Mouse (Mus musculus) CH12.LX (cell line): ENCODE results near the gene Fcgbp. TPM values are rescaled to one million over a fixed set of nuclear protein-coding genes. Genes with fewer than 3 reads are reported as not detected.

Experiments
- DNase-seq: peaks from one replicate; pipeline ENCODE4 v3.0.0-alpha.2; 2013; ENCODE audit errors: extremely low read depth
- H3K27ac ChIP-seq: 2 replicates; pipeline ENCODE4 v1.5.1; 2012; ENCODE audit warnings: low read depth, mild to moderate bottlenecking, control low read depth, moderate library complexity; ENCODE audit not compliant: insufficient read depth
- H3K27me3 ChIP-seq: replicated peaks from 2 replicates; pipeline ENCODE3; 2012; ENCODE audit warnings: inconsistent platforms
- H3K36me3 ChIP-seq, 2 experiments: replicated peaks in 1 of 2; 2 replicates each; pipeline versions ENCODE3 to v1.6.1; 2012; ENCODE audit warnings: inconsistent platforms in 1 of 2, low read length in 1 of 2, mild to moderate bottlenecking in 1 of 2, mixed read lengths in 1 of 2, moderate library complexity in 1 of 2; ENCODE audit not compliant: control insufficient read depth in 1 of 2, insufficient read depth in 1 of 2
- H3K4me1 ChIP-seq, 2 experiments: 2 replicates each; pipeline ENCODE4 v1.6.1; 2012; ENCODE audit warnings: inconsistent platforms in 1 of 2, moderate library complexity in 1 of 2; ENCODE audit not compliant: insufficient read depth in 2 of 2, control insufficient read depth in 1 of 2
- H3K4me2 ChIP-seq: 2 replicates; pipeline ENCODE4 v1.6.1; 2012; ENCODE audit warnings: low read depth, mild to moderate bottlenecking, control low read depth; ENCODE audit not compliant: poor library complexity, insufficient read depth, severe bottlenecking
- H3K4me3 ChIP-seq, 3 experiments: fragments of 150-350 bp in 1 of 3; sonication (generic) in 1 of 3; replicated peaks in 1 of 3; 2 replicates each; pipeline versions ENCODE3 to v1.5.1; 2011 to 2012; ENCODE audit warnings: low read depth in 2 of 3, low read length in 2 of 3, mild to moderate bottlenecking in 2 of 3, moderate library complexity in 2 of 3, control low read depth in 1 of 3, improper control_type of control experiment in 1 of 3, inconsistent platforms in 1 of 3, mixed read lengths in 1 of 3; ENCODE audit not compliant: poor library complexity in 1 of 3
- H3K79me2 ChIP-seq: replicated peaks from 2 replicates; pipeline ENCODE4 v1.6.1; 2012; ENCODE audit warnings: mild to moderate bottlenecking, moderate library complexity; ENCODE audit not compliant: control insufficient read depth, poor library complexity, insufficient read depth, severe bottlenecking; ENCODE audit errors: extremely low read depth
- H3K9ac ChIP-seq: 2 replicates; pipeline ENCODE4 v1.6.1; 2012; ENCODE audit warnings: low read depth, mild to moderate bottlenecking, control low read depth, moderate library complexity; ENCODE audit not compliant: insufficient read depth
- H3K9me3 ChIP-seq: replicated peaks from 2 replicates; pipeline ENCODE3; 2012; ENCODE audit warnings: low read length, inconsistent platforms, mixed read lengths
- BHLHE40 ChIP-seq: IDR thresholded peaks from 2 replicates; pipeline ENCODE4 v1.6.1; 2011; ENCODE audit warnings: mild to moderate bottlenecking, low read depth, low read length, improper control_type of control experiment
- CHD1 ChIP-seq: IDR thresholded peaks from 2 replicates; pipeline ENCODE4 v1.6.1; 2012; ENCODE audit warnings: low read depth, low read length, improper control_type of control experiment, inconsistent platforms
- CHD2 ChIP-seq: IDR thresholded peaks from 2 replicates; pipeline ENCODE4 v1.6.1; 2011; ENCODE audit warnings: low read length, improper control_type of control experiment
- CTCF ChIP-seq, 2 experiments: IDR thresholded peaks in 1 of 2; conservative IDR thresholded peaks in 1 of 2; 2 replicates each; pipeline ENCODE4 v1.5.1; 2011 to 2012; ENCODE audit warnings: low read depth in 2 of 2, low read length in 2 of 2, improper control_type of control experiment in 1 of 2, inconsistent platforms in 1 of 2, mild to moderate bottlenecking in 1 of 2, moderate library complexity in 1 of 2
- E2F4 ChIP-seq: IDR thresholded peaks from 2 replicates; pipeline ENCODE4 v1.6.1; 2011; ENCODE audit warnings: low read depth, low read length, improper control_type of control experiment; ENCODE audit not compliant: insufficient replicate concordance
- ELF1 ChIP-seq: IDR thresholded peaks from 2 replicates; pipeline ENCODE4 v1.6.1; 2014; ENCODE audit warnings: low read depth, mild to moderate bottlenecking, inconsistent platforms, low read length, improper control_type of control experiment
- EP300 ChIP-seq: IDR thresholded peaks from 2 replicates; pipeline ENCODE4 v1.6.1; 2011; ENCODE audit warnings: low read length, improper control_type of control experiment
- GABPA ChIP-seq: IDR thresholded peaks from 2 replicates; pipeline ENCODE4 v1.6.1; 2012; ENCODE audit warnings: low read depth, low read length, improper control_type of control experiment, inconsistent platforms; ENCODE audit not compliant: insufficient replicate concordance
- HCFC1 ChIP-seq: IDR thresholded peaks from 2 replicates; pipeline ENCODE4 v1.6.1; 2012; ENCODE audit warnings: low read depth, mild to moderate bottlenecking, inconsistent platforms, low read length, improper control_type of control experiment
- JUN ChIP-seq: IDR thresholded peaks from 2 replicates; pipeline ENCODE4 v1.6.1; 2011; ENCODE audit warnings: low read depth, mild to moderate bottlenecking, low read length, improper control_type of control experiment, moderate library complexity; ENCODE audit not compliant: insufficient read depth
- MAFK ChIP-seq: IDR thresholded peaks from 2 replicates; pipeline ENCODE4 v1.6.1; 2011; ENCODE audit warnings: low read length, improper control_type of control experiment; ENCODE audit not compliant: insufficient replicate concordance
- MAX ChIP-seq: IDR thresholded peaks from 2 replicates; pipeline ENCODE4 v1.6.1; 2011; ENCODE audit warnings: low read length, improper control_type of control experiment
- MAZ ChIP-seq: IDR thresholded peaks from 2 replicates; pipeline ENCODE4 v1.6.1; 2012; ENCODE audit warnings: low read depth, mild to moderate bottlenecking, inconsistent platforms, low read length, improper control_type of control experiment, moderate library complexity
- MXI1 ChIP-seq: IDR thresholded peaks from 2 replicates; pipeline ENCODE4 v1.6.1; 2011; ENCODE audit warnings: mild to moderate bottlenecking, low read depth, low read length, improper control_type of control experiment
- MYC ChIP-seq: IDR thresholded peaks from 2 replicates; pipeline ENCODE4 v1.6.1; 2011; ENCODE audit warnings: low read depth, mild to moderate bottlenecking, improper control_type of control experiment, low read length
- NELFE ChIP-seq: IDR thresholded peaks from 2 replicates; pipeline ENCODE4 v1.6.1; 2011; ENCODE audit warnings: low read depth, low read length, improper control_type of control experiment
- NRF1 ChIP-seq: IDR thresholded peaks from 2 replicates; pipeline ENCODE4 v1.6.1; 2014; ENCODE audit warnings: low read depth, mild to moderate bottlenecking, inconsistent platforms, low read length, improper control_type of control experiment, moderate library complexity
- PAX5 ChIP-seq: IDR thresholded peaks from 2 replicates; pipeline ENCODE4 v1.6.1; 2012; ENCODE audit warnings: low read length, inconsistent platforms, mixed read lengths
- POLR2A ChIP-seq: IDR thresholded peaks from 2 replicates; pipeline ENCODE4 v1.6.1; 2011; ENCODE audit warnings: low read depth, mild to moderate bottlenecking, improper control_type of control experiment, low read length
- POLR2AphosphoS2 ChIP-seq: IDR thresholded peaks from 2 replicates; pipeline ENCODE4 v1.6.1; 2011; ENCODE audit warnings: low read depth, low read length, improper control_type of control experiment
- RAD21 ChIP-seq: IDR thresholded peaks from 2 replicates; pipeline ENCODE4 v1.6.1; 2011; ENCODE audit warnings: low read depth, mild to moderate bottlenecking, low read length, improper control_type of control experiment, moderate library complexity
- RCOR1 ChIP-seq: conservative IDR thresholded peaks from 2 replicates; pipeline ENCODE4 v1.6.1; 2012; ENCODE audit warnings: low read depth, mild to moderate bottlenecking, inconsistent platforms, low read length, improper control_type of control experiment
- SIN3A ChIP-seq: IDR thresholded peaks from 2 replicates; pipeline ENCODE4 v1.6.1; 2012; ENCODE audit warnings: low read length, improper control_type of control experiment, inconsistent platforms
- SMC3 ChIP-seq: IDR thresholded peaks from 2 replicates; pipeline ENCODE4 v1.6.1; 2011; ENCODE audit warnings: low read depth, low read length, improper control_type of control experiment
- TBP ChIP-seq: conservative IDR thresholded peaks from 2 replicates; pipeline ENCODE4 v1.6.1; 2011; ENCODE audit warnings: low read depth, low read length, improper control_type of control experiment
- TCF12 ChIP-seq: IDR thresholded peaks from 2 replicates; pipeline ENCODE4 v1.6.1; 2014; ENCODE audit warnings: low read depth, mild to moderate bottlenecking, inconsistent platforms, low read length, improper control_type of control experiment
- UBTF ChIP-seq: IDR thresholded peaks from 2 replicates; pipeline ENCODE4 v1.6.1; 2012; ENCODE audit warnings: low read depth, mild to moderate bottlenecking, inconsistent platforms, low read length, improper control_type of control experiment, moderate library complexity
- USF1 ChIP-seq: IDR thresholded peaks from 2 replicates; pipeline ENCODE4 v1.6.1; 2014; ENCODE audit warnings: low read depth, mild to moderate bottlenecking, inconsistent platforms, low read length, improper control_type of control experiment
- ZC3H11A ChIP-seq: IDR thresholded peaks from 2 replicates; pipeline ENCODE4 v1.6.1; 2012; ENCODE audit warnings: low read depth, mild to moderate bottlenecking, inconsistent platforms, low read length, improper control_type of control experiment
- ZKSCAN1 ChIP-seq: IDR thresholded peaks from 2 replicates; pipeline ENCODE4 v1.6.1; 2012; ENCODE audit warnings: low read depth, inconsistent platforms, low read length, improper control_type of control experiment, borderline replicate concordance
- ZNF384 ChIP-seq: IDR thresholded peaks from 2 replicates; pipeline ENCODE4 v1.6.1; 2012; ENCODE audit warnings: low read depth, low read length, improper control_type of control experiment, inconsistent platforms
- dilution Hi-C: fragments of 300-500 bp; cut with MboI; formaldehyde crosslinking; loops from 2 replicates; pipeline ENCODE4 v1.14.3; 2020; ENCODE audit warnings: low sequenced_read_pairs; ENCODE audit not compliant: extremely low pct_unique_long_range_greater_than_20kb, extremely low pct_ligation_motif_present
- in situ Hi-C: fragments of 300-500 bp; cut with MboI; formaldehyde crosslinking; loops from 3 replicates; pipeline ENCODE4 v1.14.3; 2019; ENCODE audit warnings: low sequenced_read_pairs, low pct_ligation_motif_present, low pct_unique_long_range_greater_than_20kb, mixed read lengths
- polyA plus RNA-seq: library from polyadenylated mRNA; unstranded; fragments of >175 nt; gene quantifications from 2 replicates; pipeline ENCODE4 v1.2.1, GENCODE M21; 2012; ENCODE audit warnings: low read depth; ENCODE audit not compliant: insufficient read length
- total RNA-seq, 2 experiments: library from RNA; depleted of rRNA; stranded (reverse); fragments of 300-350 nt in 1 of 2; fragments of >200 nt in 1 of 2; gene quantifications; 2 replicates each; pipeline ENCODE4 v1.2.3; 2012 to 2014

Gene Fcgbp
- total and polyA plus RNA-seq, 3 experiments, result not detected

- no peak for TF ChIP-seq POLR2A
- TF ChIP-seq, all 38 proteins: peak for 0
Measured at GRCm38 (mm10) chr7:28129166-28129565, 58.1 kb downstream of the Fcgbp start, which contains the start of gene 9530053A07Rik (continued).

- peak; percentile 39 for DNase-seq
- Histone ChIP-seq H3K27ac (no peak overlapping the region), H3K9ac (no peak overlapping the region), H3K4me2 (no peak overlapping the region), H3K9me3 (peaks cover 2% of the 10 kb centered on the region), H3K4me3 (no peak overlapping the region), H3K27me3 (peaks cover 79% of the 10 kb centered on the region), H3K79me2 (no peaks in the 10 kb centered on the region), H3K36me3 (no peaks in the 10 kb centered on the region), H3K4me1 (no peaks in the 10 kb centered on the region)
- in situ Hi-C loops (no loop called here), dilution Hi-C loops (no loop called here)
- TF ChIP-seq SMC3 (peak; percentile 66), POLR2A (no peak), RAD21 (peak; percentile 59), CHD1 (no peak), CTCF (conservative IDR thresholded peaks at IDR 0.05 in 1 of 2, IDR thresholded peaks at IDR 0.05 in 1 of 2; ENCODE audit: low read depth in 2 of 2, low read length in 2 of 2) (peak; percentile 27 to 74; a peak in 2 of 4 replicates), JUN (no peak)
Measured at GRCm38 (mm10) chr7:28137613-28138012, 66.6 kb downstream of the Fcgbp start.

DNA sequence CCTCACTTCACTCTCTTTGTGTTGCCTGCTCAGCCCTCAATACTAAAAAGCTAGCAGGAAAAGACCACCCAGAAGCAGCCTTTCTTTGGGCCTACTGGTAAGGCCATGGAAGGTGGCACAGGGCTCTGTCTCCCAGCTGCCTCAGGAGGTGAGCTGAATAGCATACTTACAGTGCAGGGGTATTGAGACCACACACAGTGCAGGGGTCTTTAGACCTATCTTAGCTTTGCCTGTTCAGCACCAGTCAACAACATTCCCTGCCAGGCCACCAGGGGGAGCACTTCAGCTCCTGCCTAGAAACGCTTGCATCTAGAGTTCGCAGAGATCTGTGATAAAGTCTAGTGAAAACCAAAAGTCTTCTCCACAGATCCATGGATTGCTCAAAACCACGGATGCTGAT, 77.2 kb downstream of the Fcgbp start:
- Histone ChIP-seq H3K9me3 (peaks cover 19% of the 10 kb centered on the region), H3K79me2 (no peaks in the 10 kb centered on the region), H3K27me3 (peaks cover 75% of the 10 kb centered on the region), H3K9ac (no peak overlapping the region), H3K36me3 (no peaks in the 10 kb centered on the region), H3K27ac (no peak overlapping the region), H3K4me1 (no peaks in the 10 kb centered on the region), H3K4me3 (no peak overlapping the region), H3K4me2 (no peak overlapping the region)
- dilution Hi-C loops (no loop called here), in situ Hi-C loops (loop anchor here (10.0 kb wide), 1 partner anchor 67 kb away; no protein-coding TSS in a partner anchor)
- peak; percentile 58 for DNase-seq
- TF ChIP-seq MYC (no peak), TCF12 (no peak), RAD21 (peak; percentile 52), CTCF (conservative IDR thresholded peaks at IDR 0.05 in 1 of 2, IDR thresholded peaks at IDR 0.05 in 1 of 2; ENCODE audit: low read depth in 2 of 2, low read length in 2 of 2) (peak; percentile 87 to 88), RCOR1 (no peak), ZKSCAN1 (no peak), CHD2 (no peak), USF1 (no peak), EP300 (no peak), ELF1 (no peak), SMC3 (peak; percentile 84), ZNF384 (no peak), TBP (no peak), ZC3H11A (no peak; the same call in 1 of the 2 replicates), GABPA (no peak), MAZ (no peak), HCFC1 (no peak), SIN3A (no peak), MAFK (0 out of 2 replicates have a peak, but pooled peaks have one; percentile 11), PAX5 (no peak), BHLHE40 (no peak), UBTF (no peak), POLR2AphosphoS2 (no peak), NRF1 (no peak), E2F4 (no peak), MXI1 (no peak), MAX (no peak), NELFE (no peak), JUN (no peak)
